Mouse (Mus musculus) heart, postnatal 10 days (tissue): ENCODE measurements at regions not wholly inside any gene's neighbourhood (a gene's known extent, or its start where the extent isn't known, plus 50 kb on each side); places are given as distances from the start of the nearest gene placed in this dataset.
"Not testable (repeated sequence)": the region's sequence is repeated elsewhere in the genome, so short reads cannot be mapped to it uniquely, and the experiment has no call there.

Experiments used
- DNase-seq, 2 experiments: peaks; one replicate each; pipeline ENCODE4 v3.0.0; 2021
- intact Hi-C: fragments of 180-260 bp; cut with DNase I; formaldehyde crosslinking; loops from one replicate; pipeline ENCODE4 v1.15.1; 2025

- DNase-seq: no peak
- intact Hi-C loops: no loop called here
These were observed 100.0 kb downstream of the Wdr20rt start for GRCm38 (mm10) chr12:65325347-65325746.

GRCm38 (mm10) chr12:65328532-65328931, 103.2 kb downstream of the Wdr20rt start:
- intact Hi-C loops: no loop called here
- no peak for DNase-seq

GRCm38 (mm10) chr12:65329678-65330077, 104.4 kb downstream of the Wdr20rt start:
- intact Hi-C loops: no loop called here
- DNase-seq: no peak

- no peak for DNase-seq
- intact Hi-C loops: no loop called here
These were observed 114.7 kb downstream of the Wdr20rt start for GRCm38 (mm10) chr12:65340009-65340408.

- intact Hi-C loops: no loop called here
These were observed 121.9 kb downstream of the Wdr20rt start for GRCm38 (mm10) chr12:65347251-65347650.

GRCm38 (mm10) chr12:65349535-65349934, 124.2 kb downstream of the Wdr20rt start:
- intact Hi-C loops: no loop called here

More at GRCm38 (mm10) chr12:65347251-65347650, 121.9 kb downstream of the Wdr20rt start:
- DNase-seq: no peak

GRCm38 (mm10) chr12:65364179-65364578, 138.9 kb downstream of the Wdr20rt start:
- intact Hi-C loops: no loop called here
- DNase-seq: no peak

More at GRCm38 (mm10) chr12:65349535-65349934, 124.2 kb downstream of the Wdr20rt start:
- DNase-seq: no peak

GRCm38 (mm10) chr12:65367334-65367733, 142.0 kb downstream of the Wdr20rt start:
- no peak for DNase-seq
- intact Hi-C loops: no loop called here

- DNase-seq: no peak
- intact Hi-C loops: no loop called here
These were observed 142.6 kb downstream of the Wdr20rt start for GRCm38 (mm10) chr12:65367866-65368419.

GRCm38 (mm10) chr12:65371650-65372049, 146.3 kb downstream of the Wdr20rt start:
- intact Hi-C loops: no loop called here
- no peak for DNase-seq

GRCm38 (mm10) chr12:65379321-65379720, 154.0 kb downstream of the Wdr20rt start:
- DNase-seq: no peak

GRCm38 (mm10) chr12:65382118-65382791, 156.9 kb downstream of the Wdr20rt start:
- no peak for DNase-seq
- intact Hi-C loops: no loop called here

More at GRCm38 (mm10) chr12:65379321-65379720, 154.0 kb downstream of the Wdr20rt start:
- intact Hi-C loops: no loop called here

GRCm38 (mm10) chr12:65382796-65383195, 157.5 kb downstream of the Wdr20rt start:
- intact Hi-C loops: not testable (repeated sequence)

GRCm38 (mm10) chr12:65386005-65386645, 160.8 kb downstream of the Wdr20rt start:
- intact Hi-C loops: no loop called here
- DNase-seq: peak; percentile 75 to 81

More at GRCm38 (mm10) chr12:65382796-65383195, 157.5 kb downstream of the Wdr20rt start:
- not testable (repeated sequence) for DNase-seq

GRCm38 (mm10) chr12:65387042-65387441, 161.7 kb downstream of the Wdr20rt start:
- intact Hi-C loops: no loop called here
- peak; percentile 49 to 52 for DNase-seq

- intact Hi-C loops: no loop called here
- no peak for DNase-seq
These were observed 164.2 kb downstream of the Wdr20rt start for GRCm38 (mm10) chr12:65389512-65389911.

GRCm38 (mm10) chr12:65390330-65390729, 165.0 kb downstream of the Wdr20rt start:
- intact Hi-C loops: no loop called here
- DNase-seq: no peak

- intact Hi-C loops: loop anchor here (5.0 kb wide), 1 partner anchor 1450 kb away; no protein-coding TSS in a partner anchor
These were observed 176.6 kb downstream of the Wdr20rt start for GRCm38 (mm10) chr12:65401728-65402419.

GRCm38 (mm10) chr12:65403124-65403523, 177.8 kb downstream of the Wdr20rt start:
- intact Hi-C loops: loop anchor here (5.0 kb wide), 1 partner anchor 1449 kb away; no protein-coding TSS in a partner anchor
- no peak for DNase-seq

More at GRCm38 (mm10) chr12:65401728-65402419, 176.6 kb downstream of the Wdr20rt start:
- peak; percentile 24 to 59 for DNase-seq

GRCm38 (mm10) chr12:65413034-65413700, 187.8 kb downstream of the Wdr20rt start:
- intact Hi-C loops: no loop called here
- DNase-seq: no peak
